32 mouse cellular contexts compared by ENCODE assay signal in the genomic region with DNA sequence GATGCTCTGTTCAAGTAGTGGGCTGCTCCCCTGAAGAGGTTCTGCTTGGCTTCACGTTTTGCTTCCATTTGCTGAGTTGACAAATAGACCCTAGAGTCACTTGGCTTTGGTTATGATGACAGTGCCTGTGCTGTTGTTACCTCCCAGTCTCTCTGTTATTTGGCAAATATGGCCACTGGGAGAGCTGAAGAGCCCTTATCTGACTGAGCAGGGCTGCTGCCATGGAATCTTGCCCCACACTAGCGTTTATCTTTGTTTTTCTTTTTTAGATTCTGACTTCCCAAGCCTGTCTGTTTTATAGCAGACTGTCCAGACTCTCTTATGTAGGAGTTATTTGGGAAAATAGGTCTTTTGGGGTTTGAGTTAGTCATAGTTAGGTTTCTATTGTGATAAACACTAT. TPM values are rescaled to one million over a fixed set of nuclear protein-coding genes. Genes with fewer than 3 reads are reported as not detected.
"Had no signal": no experiment of that assay in that cellular context is flagged by ENCODE, and none has a peak within 500 bp of the region (broad histone marks: within the 10 kb centered on the region; RNA-seq: fewer than 3 reads in every experiment).

No protein-coding gene starts in this region.

- H3K9me3 ChIP-seq: hindbrain, embryonic 10.5 days; hindbrain, embryonic 12.5 days; hindbrain, embryonic 13.5 days; hindbrain, embryonic 15.5 days; intestine, embryonic 15.5 days; kidney, embryonic 15.5 days had no signal

- H3K36me3 ChIP-seq: heart, embryonic 12.5 days; heart, embryonic 13.5 days; heart, embryonic 15.5 days; hindbrain, embryonic 10.5 days; hindbrain, embryonic 12.5 days; hindbrain, embryonic 13.5 days; hindbrain, embryonic 15.5 days; intestine, embryonic 15.5 days; kidney, embryonic 15.5 days had no signal

- DNase-seq: heart, postnatal 10 days; heart, postnatal 14 days; heart, postnatal 36 days; heart, postnatal 4 days; kidney, adult 11 months; kidney, adult 18-20 months; kidney, adult 2 months; kidney, adult 8-10 months; kidney, adult 9 months; kidney, postnatal 10 days; kidney, postnatal 14 days; kidney, postnatal 25 days; kidney, postnatal 36 days; kidney, postnatal 4 days; layer of hippocampus, adult 9-11 months; layer of hippocampus, postnatal 36 days had no signal

- H3K27me3 ChIP-seq: heart, embryonic 12.5 days; heart, embryonic 13.5 days; heart, embryonic 15.5 days; hindbrain, embryonic 12.5 days; hindbrain, embryonic 13.5 days; hindbrain, embryonic 15.5 days; intestine, embryonic 15.5 days; kidney, embryonic 15.5 days had no signal

- H3K27ac ChIP-seq: heart, embryonic 13.5 days; heart, embryonic 15.5 days; hindbrain, embryonic 10.5 days; hindbrain, embryonic 12.5 days; hindbrain, embryonic 13.5 days; hindbrain, embryonic 14.5 days; hindbrain, embryonic 15.5 days; hindbrain, postnatal 0 days; intestine, embryonic 15.5 days; kidney, embryonic 15.5 days; kidney, postnatal 0 days; layer of hippocampus, adult 2 months; left cerebral cortex, adult 2 months had no signal

- H3K4me1 ChIP-seq: heart, embryonic 12.5 days; heart, embryonic 13.5 days; heart, embryonic 15.5 days; hindbrain, embryonic 10.5 days; hindbrain, embryonic 12.5 days; hindbrain, embryonic 13.5 days; hindbrain, embryonic 15.5 days; intestine, embryonic 15.5 days; kidney, embryonic 15.5 days had no signal

- H3K4me3 ChIP-seq: heart, embryonic 12.5 days; heart, embryonic 13.5 days; heart, embryonic 15.5 days; hindbrain, embryonic 10.5 days; hindbrain, embryonic 12.5 days; hindbrain, embryonic 13.5 days; hindbrain, embryonic 15.5 days; intestine, embryonic 15.5 days; kidney, embryonic 15.5 days; layer of hippocampus, adult 2 months; left cerebral cortex, adult 2 months had no signal

- H3K9ac ChIP-seq: heart, embryonic 12.5 days; heart, embryonic 13.5 days; heart, embryonic 15.5 days; hindbrain, embryonic 12.5 days; hindbrain, embryonic 13.5 days; hindbrain, embryonic 14.5 days; hindbrain, embryonic 15.5 days; intestine, embryonic 15.5 days; kidney, embryonic 15.5 days had no signal

RNA-seq across cellular contexts. Expression of a gene that starts 21.9 kb away (rescaled TPM):
- total RNA-seq: hematopoietic stem cell, adult 5-6 weeks had no signal
- polyA plus RNA-seq: inflammation-experienced regulatory T-cells, adult 6 months had no signal
